Mouse (Mus musculus) olfactory bulb, adult 2 months (tissue): Measurements from ENCODE around the gene Ptprt. TPM values are rescaled to one million over a fixed set of nuclear protein-coding genes. Genes with fewer than 3 reads are reported as not detected.

Experiments used
- H3K27ac ChIP-seq: fragments of 200-500 bp; 2 replicates; pipeline ENCODE4 v1.5.1; 2012; ENCODE audit warnings: low read depth, low read length; ENCODE audit not compliant: insufficient read depth
- H3K4me1 ChIP-seq: fragments of 200-500 bp; 2 replicates; pipeline ENCODE4 v1.6.1; 2012; ENCODE audit warnings: low read length; ENCODE audit not compliant: control insufficient read depth, insufficient read depth
- H3K4me3 ChIP-seq: fragments of 200-500 bp; 2 replicates; pipeline ENCODE4 v1.5.1; 2012; ENCODE audit warnings: mild to moderate bottlenecking, low read depth, low read length, moderate library complexity; ENCODE audit not compliant: insufficient read depth
- CTCF ChIP-seq: fragments of 200-500 bp; IDR thresholded peaks from 2 replicates; pipeline ENCODE4 v1.5.1; 2012; ENCODE audit warnings: low read depth, mild to moderate bottlenecking, low read length, moderate library complexity; ENCODE audit not compliant: insufficient read depth
- POLR2A ChIP-seq: fragments of 200-500 bp; IDR thresholded peaks from 2 replicates; pipeline ENCODE4 v1.6.1; 2012; ENCODE audit warnings: mild to moderate bottlenecking, low read depth, low read length, moderate library complexity; ENCODE audit not compliant: insufficient read depth
- WGBS: fragments of 180-500 bp; shearing (Covaris S2); methylation state at CpG from one replicate; pipeline ENCODE4 v1.1.7; 2018; 5-methylcytosine and 5-hydroxymethylcytosine counted together
- polyA plus RNA-seq: library from polyadenylated mRNA; stranded (reverse); fragments of >200 nt; gene quantifications from 2 replicates; pipeline ENCODE4 v1.2.4, GENCODE M21; 2012; ENCODE audit warnings: low replicate concordance; ENCODE audit not compliant: missing spikeins, insufficient read depth, insufficient read length

Ptprt gene
- polyA plus RNA-seq, 1 experiment: 33.3 TPM

GRCm38 (mm10) chr2:161806287-161807007 lies 854.5 kb downstream of the Ptprt start:
- Histone ChIP-seq H3K4me3 (no peak overlapping the region), H3K27ac (no peak overlapping the region), H3K4me1 (peaks cover 8% of the 10 kb centered on the region)
- TF ChIP-seq POLR2A: no peak
- no peak for TF ChIP-seq CTCF
- WGBS: 75% methylated on average over 8 of the region's 8 CpGs

GRCm38 (mm10) chr2:161799946-161800345 lies 861.0 kb downstream of the Ptprt start:
- no peak for TF ChIP-seq POLR2A
- no peak for TF ChIP-seq CTCF
- WGBS: 43% methylated on average over 6 of the region's 6 CpGs
- H3K27ac ChIP-seq: no peak overlapping the region
- no peaks in the 10 kb centered on the region for H3K4me1 ChIP-seq
- no peak overlapping the region for H3K4me3 ChIP-seq

- Histone ChIP-seq H3K27ac (no peak overlapping the region), H3K4me1 (no peaks in the 10 kb centered on the region), H3K4me3 (no peak overlapping the region)
- WGBS: 91% methylated on average over 2 of the region's 2 CpGs
- TF ChIP-seq CTCF: no peak
- no peak for TF ChIP-seq POLR2A
Observed at GRCm38 (mm10) chr2:161767528-161767927, 893.4 kb downstream of the Ptprt start.

DNA sequence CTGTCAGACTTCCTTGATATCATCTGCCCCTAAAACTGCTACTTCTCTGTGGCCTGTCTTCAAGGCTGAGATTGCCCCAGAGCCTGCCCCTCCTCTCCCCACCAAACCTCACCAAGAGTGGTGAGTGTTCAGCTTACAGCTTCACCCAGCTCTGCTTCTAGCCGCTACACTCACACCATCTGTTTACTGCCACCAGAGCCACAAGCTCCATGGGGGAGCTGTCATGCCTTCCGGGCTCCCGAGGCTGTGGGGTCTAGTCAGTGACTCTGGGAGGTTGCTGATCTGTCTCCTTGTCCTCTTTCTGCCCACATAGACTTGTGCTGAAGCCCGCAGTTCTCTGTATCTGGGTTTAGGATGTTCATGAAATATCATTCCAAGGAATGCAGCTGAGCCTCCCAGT lies 947.9 kb downstream of the Ptprt start:
- TF ChIP-seq CTCF: no peak
- TF ChIP-seq POLR2A: no peak
- Histone ChIP-seq H3K4me1 (peaks cover 4% of the 10 kb centered on the region), H3K27ac (no peak overlapping the region), H3K4me3 (no peak overlapping the region)
- WGBS: 26% methylated on average over 4 of the region's 4 CpGs

GRCm38 (mm10) chr2:161709316-161709715 lies 951.6 kb downstream of the Ptprt start:
- TF ChIP-seq POLR2A: no peak
- TF ChIP-seq CTCF: no peak
- Histone ChIP-seq H3K27ac (no peak overlapping the region), H3K4me3 (no peak overlapping the region), H3K4me1 (peaks cover 4% of the 10 kb centered on the region)
- 87% methylated on average over 5 of the region's 5 CpGs for WGBS

DNA sequence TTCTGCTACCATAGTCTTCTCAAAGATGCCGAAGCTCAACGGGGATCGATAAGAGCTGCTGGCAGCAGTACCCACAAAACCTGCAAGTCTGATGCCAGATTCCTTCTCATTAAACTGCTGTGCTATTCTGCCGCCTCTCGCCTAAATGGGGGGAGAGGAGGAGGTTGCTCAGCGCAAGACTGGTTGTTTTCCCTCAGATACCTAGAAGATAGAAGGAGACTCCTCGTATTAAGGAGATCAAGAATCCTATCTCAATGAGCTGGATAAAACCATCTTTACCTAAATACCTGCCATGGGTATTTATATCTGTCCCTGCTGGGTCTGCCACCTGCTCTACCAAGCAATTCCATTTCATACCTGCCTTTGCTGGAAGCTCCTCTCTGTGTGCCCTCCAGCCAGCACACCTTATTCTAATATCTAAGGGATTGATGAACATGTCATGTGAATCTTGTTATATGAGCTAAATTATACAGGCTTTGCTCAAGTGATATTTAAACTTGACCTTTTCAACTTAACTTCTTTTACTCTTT lies 954.5 kb downstream of the Ptprt start:
- Histone ChIP-seq H3K4me1 (no peaks in the 10 kb centered on the region), H3K4me3 (no peak overlapping the region), H3K27ac (no peak overlapping the region)
- TF ChIP-seq POLR2A (no peak), CTCF (no peak)
- WGBS: 75% methylated on average over 7 of the region's 7 CpGs

GRCm38 (mm10) chr2:161704811-161705210 lies 956.1 kb downstream of the Ptprt start:
- no peak overlapping the region for H3K27ac ChIP-seq
- TF ChIP-seq POLR2A (no peak), CTCF (no peak)
- H3K4me3 ChIP-seq: no peak overlapping the region
- 57% methylated on average over 8 of the region's 8 CpGs for WGBS
- no peaks in the 10 kb centered on the region for H3K4me1 ChIP-seq

DNA sequence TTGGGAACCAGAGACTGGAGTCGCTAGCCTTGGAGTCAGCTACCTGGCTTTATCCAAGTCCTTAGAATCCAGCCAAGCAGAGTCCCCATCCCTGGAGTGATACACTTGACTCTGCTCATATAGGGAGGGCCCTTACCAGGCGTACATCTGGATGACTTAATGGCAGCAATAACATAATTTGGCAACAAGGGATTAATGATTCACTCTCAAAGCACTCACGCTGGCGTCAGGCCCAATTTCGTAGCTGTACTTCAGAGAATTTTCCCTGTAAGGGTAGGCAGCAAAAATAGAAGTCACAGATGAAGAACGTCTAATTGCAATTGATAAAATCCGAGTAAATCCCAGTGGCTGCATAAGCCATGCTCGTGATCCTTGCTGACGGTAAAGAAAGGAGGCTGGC lies 956.5 kb downstream of the Ptprt start:
- no peak for TF ChIP-seq POLR2A
- no peaks in the 10 kb centered on the region for H3K4me1 ChIP-seq
- 52% methylated on average over 9 of the region's 9 CpGs for WGBS
- H3K27ac ChIP-seq: no peak overlapping the region
- no peak overlapping the region for H3K4me3 ChIP-seq

DNA sequence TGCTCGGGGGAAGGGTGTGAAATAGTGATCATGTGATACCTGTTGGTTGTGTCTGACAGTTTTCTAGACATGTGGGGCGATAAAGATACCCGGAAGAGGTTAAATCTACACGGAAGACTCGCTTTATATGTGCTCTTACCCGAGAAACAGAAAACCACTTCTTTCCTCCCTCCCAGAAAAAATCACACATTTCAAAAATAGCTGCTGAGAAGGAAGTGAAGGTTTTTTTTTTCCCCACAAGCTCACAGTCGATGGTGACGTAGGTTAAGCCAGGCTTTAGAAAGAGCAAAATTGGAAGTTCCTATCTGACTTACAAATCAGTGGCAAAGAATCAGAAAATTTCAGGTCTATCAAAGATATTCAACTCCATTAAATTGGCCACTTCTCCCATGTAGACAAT lies 965.1 kb downstream of the Ptprt start:
- no peak for TF ChIP-seq CTCF
- TF ChIP-seq POLR2A: no peak
- Histone ChIP-seq H3K4me3 (no peak overlapping the region), H3K27ac (no peak overlapping the region), H3K4me1 (no peaks in the 10 kb centered on the region)
- WGBS: 83% methylated on average over 8 of the region's 8 CpGs
